Mouse (Mus musculus) heart, embryonic 12.5 days (tissue): ENCODE measurements around the gene Jund. TPM values are rescaled to one million over a fixed set of nuclear protein-coding genes. Genes with fewer than 3 reads are reported as not detected.

Source experiments
- ATAC-seq: fragments of 200-750 bp; cut with Nextera tagmentation; 2 replicates; pipeline ENCODE4 v1.8.0; 2017; ENCODE audit warnings: moderate TSS enrichment, moderate library complexity; ENCODE audit not compliant: insufficient number of reproducible peaks, low FRiP score
- H3K27ac ChIP-seq: fragments of 300-500 bp; sonication (generic); 2 replicates; pipeline ENCODE4 v1.5.1; 2016; ENCODE audit warnings: mild to moderate bottlenecking, moderate library complexity; ENCODE audit not compliant: poor library complexity, severe bottlenecking
- H3K27me3 ChIP-seq: fragments of 300-500 bp; sonication (generic); replicated peaks from 2 replicates; pipeline ENCODE4 v1.6.1; 2016; ENCODE audit warnings: mild to moderate bottlenecking, moderate library complexity
- H3K36me3 ChIP-seq: fragments of 300-500 bp; sonication (generic); 2 replicates; pipeline ENCODE4 v1.6.1; 2016; ENCODE audit warnings: mild to moderate bottlenecking, moderate library complexity
- H3K4me1 ChIP-seq: fragments of 300-500 bp; sonication (generic); replicated peaks from 2 replicates; pipeline ENCODE4 v1.6.1; 2016; ENCODE audit warnings: mild to moderate bottlenecking
- H3K4me2 ChIP-seq: fragments of 300-500 bp; sonication (generic); 2 replicates; pipeline ENCODE4 v1.6.1; 2016; ENCODE audit warnings: mild to moderate bottlenecking, moderate library complexity
- H3K4me3 ChIP-seq: fragments of 300-500 bp; sonication (generic); 2 replicates; pipeline ENCODE4 v1.5.1; 2016; ENCODE audit warnings: mild to moderate bottlenecking
- H3K9ac ChIP-seq: fragments of 300-500 bp; sonication (generic); 2 replicates; pipeline ENCODE4 v1.6.1; 2016; ENCODE audit warnings: mild to moderate bottlenecking, moderate library complexity
- H3K9me3 ChIP-seq: fragments of 300-500 bp; sonication (generic); replicated peaks from 2 replicates; pipeline ENCODE4 v1.6.1; 2016; ENCODE audit warnings: mild to moderate bottlenecking, moderate library complexity
- WGBS: fragments of 180-500 bp; shearing (Covaris S2); methylation state at CpG from one replicate; pipeline ENCODE4 v1.1.7; 2016; 5-methylcytosine and 5-hydroxymethylcytosine counted together
- polyA plus RNA-seq: library from polyadenylated mRNA; unstranded; fragments of >200 nt; fragmentation: Nextera tagmentation; extraction: Ambion mirVana; gene quantifications from 2 replicates; pipeline ENCODE4 v1.2.1, GENCODE M21; 2016

The Jund gene
- polyA plus RNA-seq, 1 experiment from 2014 or later = 183 TPM

DNA sequence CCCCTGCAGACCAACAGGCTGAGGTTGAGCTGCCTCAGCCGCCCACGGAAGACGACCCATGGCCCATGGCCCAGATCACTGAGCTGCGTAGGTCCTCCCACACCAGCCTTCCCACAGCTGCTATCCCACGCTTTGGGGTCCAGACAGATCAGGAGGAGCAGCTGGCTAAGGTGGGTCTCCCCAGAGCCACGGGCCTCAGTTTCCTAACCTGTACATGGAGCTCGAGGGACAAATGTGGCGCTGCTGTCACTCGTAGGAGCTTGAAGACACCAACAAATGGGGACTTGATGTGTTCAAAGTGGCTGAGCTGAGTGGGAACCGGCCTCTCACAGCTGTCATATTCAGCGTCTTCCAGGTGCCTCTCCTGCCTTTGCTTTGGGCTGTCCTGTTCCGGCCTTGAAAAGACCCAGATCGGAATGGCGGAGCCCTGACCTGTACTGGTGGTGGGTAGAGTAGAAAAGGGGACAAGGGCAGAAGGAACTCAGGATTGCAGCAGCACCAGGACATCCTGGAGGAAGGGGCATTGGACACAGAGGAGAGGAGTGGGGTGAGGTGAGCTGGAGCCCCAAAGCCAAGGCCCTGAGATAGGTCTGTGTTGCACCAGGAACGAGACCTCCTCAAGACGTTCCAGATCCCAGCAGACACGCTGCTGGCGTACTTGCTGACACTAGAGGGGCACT is 48.6 kb downstream of the Jund start:
- no peaks in the 10 kb centered on the region for H3K9me3 ChIP-seq
- H3K9ac ChIP-seq = no peak overlapping the region
- peaks cover 83% of the 10 kb centered on the region for H3K27me3 ChIP-seq
- H3K4me2 ChIP-seq = no peak overlapping the region
- no peak overlapping the region for H3K27ac ChIP-seq
- no peaks in the 10 kb centered on the region for H3K36me3 ChIP-seq
- ATAC-seq = no peak
- peaks cover 16% of the 10 kb centered on the region for H3K4me1 ChIP-seq
- no peak overlapping the region for H3K4me3 ChIP-seq
- 79% methylated on average over 18 of the region's 18 CpGs for WGBS

DNA sequence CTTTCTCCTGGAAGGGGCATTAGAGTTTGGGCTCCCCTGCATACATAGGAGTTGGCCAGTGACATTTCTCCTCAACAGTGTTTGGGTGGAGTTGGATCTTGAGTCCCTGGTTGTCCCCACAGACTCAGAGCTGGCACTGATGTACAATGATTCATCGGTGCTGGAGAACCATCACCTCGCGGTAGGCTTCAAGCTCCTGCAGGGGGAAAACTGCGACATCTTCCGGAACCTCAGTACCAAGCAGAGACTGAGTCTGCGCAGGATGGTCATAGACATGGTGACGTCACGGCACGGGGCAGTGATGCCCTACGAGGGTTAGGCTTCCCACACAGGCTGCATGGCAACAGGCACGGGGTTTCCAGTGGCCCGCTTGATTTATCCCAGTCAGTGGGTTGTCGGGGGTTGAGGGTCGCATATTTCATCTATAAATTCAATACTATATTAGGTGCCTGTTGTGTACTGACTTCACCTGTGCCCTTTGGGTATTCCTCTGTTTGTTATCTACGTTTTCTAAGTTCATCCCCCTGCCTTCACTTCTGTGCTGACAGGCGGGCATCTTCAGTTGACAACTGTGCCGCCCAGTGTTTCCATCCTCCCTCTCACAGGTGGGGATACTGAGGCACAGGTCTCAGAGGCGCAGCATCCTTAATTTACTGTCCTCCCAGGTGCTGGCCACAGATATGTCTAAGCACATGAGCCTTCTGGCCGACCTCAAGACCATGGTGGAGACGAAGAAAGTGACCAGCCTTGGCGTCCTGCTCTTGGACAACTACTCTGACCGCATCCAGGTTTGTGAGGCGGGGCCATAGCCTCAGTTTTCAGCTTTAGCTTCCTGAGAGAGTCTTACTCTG is 49.7 kb downstream of the Jund start:
- H3K9ac ChIP-seq = no peak overlapping the region
- no peak overlapping the region for H3K4me2 ChIP-seq
- no peak overlapping the region for H3K27ac ChIP-seq
- no peak overlapping the region for H3K4me3 ChIP-seq
- no peak for ATAC-seq
- H3K4me1 ChIP-seq = peaks cover 14% of the 10 kb centered on the region
- H3K27me3 ChIP-seq = peaks cover 72% of the 10 kb centered on the region
- 76% methylated on average over 23 of the region's 23 CpGs for WGBS
- no peaks in the 10 kb centered on the region for H3K9me3 ChIP-seq
- no peaks in the 10 kb centered on the region for H3K36me3 ChIP-seq

DNA sequence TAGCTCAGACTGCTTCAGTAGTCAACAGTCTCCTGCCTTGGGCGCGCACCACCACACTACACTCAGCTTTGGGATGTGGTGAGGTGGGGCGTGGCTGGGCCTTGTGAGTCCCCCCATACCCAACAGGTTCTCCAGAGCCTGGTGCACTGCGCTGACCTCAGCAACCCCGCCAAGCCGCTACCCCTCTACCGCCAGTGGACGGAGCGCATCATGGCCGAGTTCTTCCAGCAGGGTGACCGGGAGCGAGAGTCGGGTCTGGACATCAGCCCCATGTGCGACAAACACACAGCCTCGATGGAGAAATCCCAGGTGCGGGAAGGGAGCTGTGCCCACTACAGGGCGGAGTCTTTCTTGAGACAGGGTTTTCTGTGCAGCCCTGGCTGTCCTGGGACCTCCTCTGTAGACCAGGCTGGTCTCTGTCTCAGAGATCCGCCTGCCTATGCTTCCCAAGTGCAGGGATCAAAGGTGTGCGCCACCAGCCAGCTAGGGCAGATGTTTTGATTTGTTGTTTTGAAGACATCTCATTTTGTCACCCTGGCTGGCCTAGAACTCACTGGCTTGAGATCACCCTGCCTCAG is 50.4 kb downstream of the Jund start:
- H3K27ac ChIP-seq = no peak overlapping the region
- no peak overlapping the region for H3K4me3 ChIP-seq
- peaks cover 15% of the 10 kb centered on the region for H3K4me1 ChIP-seq
- H3K36me3 ChIP-seq = no peaks in the 10 kb centered on the region
- H3K4me2 ChIP-seq = no peak overlapping the region
- no peak overlapping the region for H3K9ac ChIP-seq
- H3K27me3 ChIP-seq = peaks cover 64% of the 10 kb centered on the region
- no peak for ATAC-seq
- no peaks in the 10 kb centered on the region for H3K9me3 ChIP-seq
- 73% methylated on average over 19 of the region's 19 CpGs for WGBS

Other genes with a start within 250 kb of the Jund start
- gene Klhl26, start 222.0 kb upstream of the Jund start, polyA plus RNA-seq = 12.6 and 14.0 TPM in 2 replicates
- 0.22 and 0.33 TPM in 2 replicates for gene Tmem59l, start 211.6 kb upstream of the Jund start, polyA plus RNA-seq
- 1.00 and 1.8 TPM in 2 replicates for gene Crlf1, start 205.8 kb upstream of the Jund start, polyA plus RNA-seq
- 115 TPM in 2 replicates for gene Rex1bd, start 192.2 kb upstream of the Jund start, polyA plus RNA-seq
- gene Uba52, start 188.1 kb upstream of the Jund start, polyA plus RNA-seq = 779 and 792 TPM in 2 replicates
- 227 and 231 TPM in 2 replicates for gene Fkbp8, start 171.2 kb upstream of the Jund start, polyA plus RNA-seq
- gene Kxd1, start 171.0 kb upstream of the Jund start, polyA plus RNA-seq = 64.2 and 65.7 TPM in 2 replicates
- 13.5 and 14.7 TPM in 2 replicates for gene Ell, start 159.5 kb upstream of the Jund start, polyA plus RNA-seq
- gene Isyna1, start 104.6 kb upstream of the Jund start, polyA plus RNA-seq = 138 and 142 TPM in 2 replicates
- gene Ssbp4, start 90.1 kb upstream of the Jund start, polyA plus RNA-seq = 76.0 and 78.6 TPM in 2 replicates
- gene Lrrc25, start 82.8 kb upstream of the Jund start, polyA plus RNA-seq = 0.65 and 0.71 TPM in 2 replicates
- 1.0 and 1.1 TPM in 2 replicates for gene Gdf15, start 66.5 kb upstream of the Jund start, polyA plus RNA-seq
- 32.1 and 35.6 TPM in 2 replicates for gene Pgpep1, start 38.6 kb upstream of the Jund start, polyA plus RNA-seq
- 289 and 301 TPM in 2 replicates for gene Lsm4, start 25.7 kb upstream of the Jund start, polyA plus RNA-seq
- gene Iqcn, start 4.5 kb downstream of the Jund start, polyA plus RNA-seq = 0.04 and 0.06 TPM in 2 replicates
- gene Gm3336, start 19.6 kb downstream of the Jund start, polyA plus RNA-seq = not detected in 2 replicates
- 0.05 and 0.09 TPM in 2 replicates for gene Pde4c, start 24.8 kb downstream of the Jund start, polyA plus RNA-seq
- 19.1 and 19.2 TPM in 2 replicates for gene Rab3a, start 55.7 kb downstream of the Jund start, polyA plus RNA-seq
- gene Mpv17l2, start 62.0 kb downstream of the Jund start, polyA plus RNA-seq = 37.2 and 37.9 TPM in 2 replicates
- gene Pik3r2, start 77.8 kb downstream of the Jund start, polyA plus RNA-seq = 35.2 and 37.2 TPM in 2 replicates
- 7.2 and 8.1 TPM in 2 replicates for gene Mast3, start 106.1 kb downstream of the Jund start, polyA plus RNA-seq
- gene Il12rb1, start 109.5 kb downstream of the Jund start, polyA plus RNA-seq = not detected in 2 replicates
- gene Arrdc2, start 140.8 kb downstream of the Jund start, polyA plus RNA-seq = 2.5 and 2.7 TPM in 2 replicates
- gene Kcnn1, start 164.3 kb downstream of the Jund start, polyA plus RNA-seq = 1.7 and 1.8 TPM in 2 replicates
- gene Ccdc124, start 175.0 kb downstream of the Jund start, polyA plus RNA-seq = 81.8 and 87.0 TPM in 2 replicates
- 0.11 TPM in 1 of 2 replicates, not detected in the other for gene Slc5a5, start 193.8 kb downstream of the Jund start, polyA plus RNA-seq
- gene Rpl18a, start 198.5 kb downstream of the Jund start, polyA plus RNA-seq = 2,379 and 2,528 TPM in 2 replicates
- 37.7 and 41.3 TPM in 2 replicates for gene Map1s, start 207.0 kb downstream of the Jund start, polyA plus RNA-seq